Comparison of ENCODE assay signal across 7 mouse cellular contexts in the genomic region with DNA sequence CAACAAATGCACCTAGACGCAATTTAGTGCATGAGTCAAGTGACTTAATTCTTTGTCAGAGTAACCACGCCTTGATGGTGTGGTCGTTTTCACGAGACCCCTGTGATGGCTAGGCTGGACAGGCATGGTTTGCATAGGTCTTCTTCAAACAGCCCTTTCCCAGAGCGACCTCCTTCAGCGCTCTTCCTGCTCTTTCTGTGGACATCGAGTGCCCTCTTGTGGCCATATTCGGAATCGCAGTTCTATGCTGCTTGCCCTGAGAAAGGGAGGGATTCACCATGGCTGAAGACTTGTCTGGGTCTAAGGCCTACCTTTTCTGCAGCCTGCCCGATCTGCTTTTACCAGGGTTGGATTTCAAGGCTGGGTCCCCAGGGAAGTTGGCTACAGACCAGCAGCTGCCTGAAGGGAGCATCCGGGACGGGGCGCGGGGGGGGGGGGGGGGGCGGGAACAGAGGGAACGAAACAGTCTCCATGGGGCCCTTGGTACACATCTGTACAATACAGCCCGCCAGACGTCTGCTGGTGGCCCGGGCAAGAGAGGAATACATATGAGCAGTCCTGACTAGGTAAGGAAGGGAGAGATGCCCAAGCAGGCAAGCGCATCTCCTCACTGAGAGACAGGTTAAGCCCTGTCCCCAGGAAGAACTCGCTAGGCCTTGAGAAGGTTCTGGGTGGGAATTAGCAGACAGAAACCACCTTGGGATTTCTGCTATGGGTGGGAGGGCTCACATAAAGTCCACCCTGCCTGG.
DNase-seq lines count a peak whose midpoint lies in the region; ATAC-seq and TF ChIP-seq lines count a peak whose summit lies in the region.

No protein-coding gene starts in this region.

- H3K27me3 ChIP-seq in kidney, adult 2 months (replicated peaks; ENCODE audit: control insufficient read depth, insufficient read depth, low read length) = no peaks in the 10 kb centered on the region
- no peaks in the 10 kb centered on the region for H3K27me3 ChIP-seq in limb, embryonic 11.5 days (ENCODE audit: control insufficient read depth, insufficient read depth, low read length)
- peaks cover 4% of the 10 kb centered on the region; the same call in 1 of the 2 replicates for H3K27me3 ChIP-seq in midbrain, postnatal 0 days (ENCODE audit: insufficient read depth, low read length)

- H3K9ac ChIP-seq in limb, embryonic 11.5 days (ENCODE audit: low read length) = peak overlapping the region; percentile 47; the same call in 1 of the 2 replicates
- H3K9ac ChIP-seq in midbrain, postnatal 0 days (replicated peaks; ENCODE audit: low read length, poor library complexity, severe bottlenecking) = no peak overlapping the region; the same call in 1 of the 2 replicates

- H3K27ac ChIP-seq in kidney, adult 2 months (ENCODE audit: insufficient read depth, low read depth, low read length) = no peak overlapping the region
- no peak overlapping the region for H3K27ac ChIP-seq in limb, embryonic 11.5 days (replicated peaks; ENCODE audit: low read depth, low read length)
- no peak overlapping the region for H3K27ac ChIP-seq in midbrain, postnatal 0 days (ENCODE audit: low read depth, low read length)

- H3K4me3 ChIP-seq in kidney, adult 2 months (ENCODE audit: insufficient read depth, low read depth, low read length) = no peak overlapping the region
- H3K4me3 ChIP-seq in limb, embryonic 11.5 days (ENCODE audit: low read depth, low read length) = no peak overlapping the region; the same call in 1 of the 2 replicates
- no peak overlapping the region for H3K4me3 ChIP-seq in midbrain, postnatal 0 days (ENCODE audit: low read depth, low read length)

- peak; percentile 51; the same call in 1 of the 2 replicates for ATAC-seq in limb, embryonic 11.5 days (ENCODE audit: insufficient number of reproducible peaks, low FRiP score, low TSS enrichment, low read depth)
- ATAC-seq in midbrain, postnatal 0 days (ENCODE audit: low FRiP score) = peak; percentile 43

- no peaks in the 10 kb centered on the region for H3K9me3 ChIP-seq in limb, embryonic 11.5 days (ENCODE audit: control insufficient read depth, low read length)
- H3K9me3 ChIP-seq in midbrain, postnatal 0 days (ENCODE audit: low read length) = no peaks in the 10 kb centered on the region

- peak; percentile 96 for TF ChIP-seq CTCF in kidney, adult 2 months (conservative IDR thresholded peaks at IDR 0.05; ENCODE audit: insufficient read depth, insufficient read length, low read depth, low read length)
- peak; percentile 99 for TF ChIP-seq CTCF in midbrain, postnatal 0 days (IDR thresholded peaks at IDR 0.05)

- DNase-seq in adrenal gland, postnatal 10 days = peak; percentile 92
- peak; percentile 92 for DNase-seq in embryo, embryonic 9.5 days (ENCODE audit: extremely low spot score)
- DNase-seq in heart, adult 18-20 months = peak; percentile 79 to 95
- DNase-seq in kidney, adult 2 months = peak; percentile 76
- peak; percentile 98 for DNase-seq in limb, embryonic 11.5 days (ENCODE audit: low spot score)
- peak; percentile 94 for DNase-seq in midbrain, postnatal 0 days (ENCODE audit: low spot score)
- peak; percentile 55 to 70 for DNase-seq in spleen, postnatal 14 days (ENCODE audit: low spot score in 2 of 2)

- H3K4me1 ChIP-seq in kidney, adult 2 months (ENCODE audit: control insufficient read depth, insufficient read depth, low read length) = no peaks in the 10 kb centered on the region
- peaks cover 3% of the 10 kb centered on the region for H3K4me1 ChIP-seq in limb, embryonic 11.5 days (ENCODE audit: control insufficient read depth, insufficient read depth, low read length)
- H3K4me1 ChIP-seq in midbrain, postnatal 0 days (ENCODE audit: insufficient read depth, low read length) = peaks cover 8% of the 10 kb centered on the region; the same call in 1 of the 2 replicates

- WGBS in kidney, adult 2 months = 24% methylated on average over 21 of the region's 21 CpGs
- 27% methylated on average over 18 of the region's 21 CpGs for WGBS in limb, embryonic 11.5 days
- WGBS in midbrain, postnatal 0 days = 17% methylated on average over 15 of the region's 21 CpGs

- no peak for TF ChIP-seq POLR2A in kidney, adult 2 months (IDR thresholded peaks at IDR 0.05; ENCODE audit: low read depth, low read length)

- no peaks in the 10 kb centered on the region for H3K36me3 ChIP-seq in kidney, adult 2 months (ENCODE audit: control insufficient read depth, insufficient read depth, low read length)
- no peaks in the 10 kb centered on the region for H3K36me3 ChIP-seq in limb, embryonic 11.5 days (ENCODE audit: control insufficient read depth, insufficient read depth, low read length)
- no peaks in the 10 kb centered on the region for H3K36me3 ChIP-seq in midbrain, postnatal 0 days (ENCODE audit: insufficient read depth, low read length)

- H3K4me2 ChIP-seq in limb, embryonic 11.5 days (ENCODE audit: low read depth, severe bottlenecking) = no peak overlapping the region
- peak overlapping the region; percentile 20; the same call in 1 of the 2 replicates for H3K4me2 ChIP-seq in midbrain, postnatal 0 days (ENCODE audit: low read depth, low read length, poor library complexity, severe bottlenecking)
